Mouse (Mus musculus) bone marrow macrophage, adult 2 months (primary cell): Measurements from ENCODE around the gene Gm4131.

Source experiments
- CTCF ChIP-seq: IDR thresholded peaks from 2 replicates; pipeline ENCODE4 v1.5.1; 2012; ENCODE audit warnings: low read depth, mild to moderate bottlenecking, low read length, moderate library complexity
- POLR2A ChIP-seq: IDR thresholded peaks from 2 replicates; pipeline ENCODE4 v1.6.1; 2012; ENCODE audit warnings: mild to moderate bottlenecking, low read depth, low read length, borderline replicate concordance

GRCm38 (mm10) chr14:62602271-62602670, 35.5 kb upstream of the Gm4131 start:
- no peak for TF ChIP-seq CTCF
- no peak for TF ChIP-seq POLR2A
